Mouse (Mus musculus): ENCODE measurements around the gene Usp31.
A peak's percentile ranks its signal among the peaks of the same experiment; 100 is the strongest.

The Usp31 gene

DNA sequence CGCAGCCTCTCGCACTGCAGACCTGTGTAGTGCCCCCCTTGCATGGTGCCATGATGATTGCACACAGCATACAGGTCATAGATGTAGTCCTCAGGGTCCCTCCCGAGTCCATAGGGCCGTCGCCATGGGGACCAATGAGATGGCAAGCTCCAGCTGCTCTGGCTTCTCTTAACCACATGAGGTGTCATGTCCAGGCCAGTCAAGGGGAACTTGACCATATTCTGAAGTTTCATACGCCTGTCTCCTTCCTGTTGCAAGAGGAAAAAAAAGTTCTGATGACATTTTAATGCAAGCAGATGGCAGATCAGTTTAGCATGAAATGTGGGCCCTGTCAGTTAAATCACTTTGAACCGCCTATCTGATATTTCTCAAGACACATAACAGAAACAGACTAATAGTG, 48.2 kb downstream of the Usp31 start:
- DNase-seq (ENCODE audit: low spot score in 2 of 2), result no peak

- no peak for DNase-seq (ENCODE audit: low spot score in 2 of 2)
Measured at GRCm38 (mm10) chr7:121654675-121655074, 52.4 kb downstream of the Usp31 start.

DNA sequence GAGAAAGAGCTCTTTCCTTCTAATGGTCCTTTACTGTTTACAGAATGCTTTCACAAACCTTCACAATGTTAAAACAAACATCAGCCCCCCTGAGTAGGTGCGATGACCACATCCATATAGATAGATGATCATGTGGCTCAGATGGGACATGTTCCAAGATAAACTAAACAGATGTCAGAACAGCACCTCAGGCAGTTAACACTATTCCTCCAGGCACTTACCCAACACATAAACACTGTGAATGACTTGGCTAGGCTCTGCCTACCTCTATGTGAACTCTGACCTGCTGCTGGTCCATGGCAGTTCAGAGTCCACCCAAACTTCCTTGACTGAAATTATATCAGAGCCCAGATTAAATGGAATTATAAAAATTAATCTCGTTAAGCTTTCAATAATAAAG, 54.4 kb downstream of the Usp31 start:
- DNase-seq (ENCODE audit: low spot score in 2 of 2), result no peak

GRCm38 (mm10) chr7:121650724-121651123, 56.3 kb downstream of the Usp31 start:
- no peak for DNase-seq (ENCODE audit: low spot score in 2 of 2)

GRCm38 (mm10) chr7:121640998-121641762, 65.9 kb downstream of the Usp31 start:
- DNase-seq (ENCODE audit: low spot score in 2 of 2), result peak; percentile 37 to 39

GRCm38 (mm10) chr7:121636732-121637131, 70.3 kb downstream of the Usp31 start:
- peak; percentile 3 to 8 for DNase-seq (ENCODE audit: low spot score in 2 of 2)

DNA sequence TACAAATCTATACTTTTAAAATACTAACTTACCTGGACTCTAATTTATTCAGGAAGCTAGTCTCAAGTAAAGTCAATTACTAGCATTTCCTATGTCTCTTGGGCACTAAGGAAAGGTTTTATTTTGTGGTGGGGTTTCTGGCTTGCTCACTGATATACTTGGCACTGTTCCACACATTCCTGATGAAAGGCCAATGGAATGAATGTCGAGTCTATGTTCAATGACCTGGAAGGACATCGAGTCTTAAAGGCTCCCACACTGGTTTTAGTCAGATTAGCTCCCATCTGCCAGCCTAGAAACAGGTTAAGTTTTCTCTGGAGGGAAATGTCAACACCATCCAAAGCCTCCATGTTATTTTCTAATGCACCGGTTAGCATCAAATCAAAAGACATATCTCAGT, 72.8 kb downstream of the Usp31 start:
- DNase-seq (ENCODE audit: low spot score in 2 of 2), result no peak

GRCm38 (mm10) chr7:121622835-121623420, 84.1 kb downstream of the Usp31 start:
- DNase-seq (ENCODE audit: low spot score in 2 of 2), result no peak

- no peak for DNase-seq (ENCODE audit: low spot score in 2 of 2)
Measured at GRCm38 (mm10) chr7:121622433-121622832, 84.6 kb downstream of the Usp31 start.

GRCm38 (mm10) chr7:121601697-121602096, 105.4 kb downstream of the Usp31 start:
- DNase-seq (ENCODE audit: low spot score in 2 of 2), result no peak

DNA sequence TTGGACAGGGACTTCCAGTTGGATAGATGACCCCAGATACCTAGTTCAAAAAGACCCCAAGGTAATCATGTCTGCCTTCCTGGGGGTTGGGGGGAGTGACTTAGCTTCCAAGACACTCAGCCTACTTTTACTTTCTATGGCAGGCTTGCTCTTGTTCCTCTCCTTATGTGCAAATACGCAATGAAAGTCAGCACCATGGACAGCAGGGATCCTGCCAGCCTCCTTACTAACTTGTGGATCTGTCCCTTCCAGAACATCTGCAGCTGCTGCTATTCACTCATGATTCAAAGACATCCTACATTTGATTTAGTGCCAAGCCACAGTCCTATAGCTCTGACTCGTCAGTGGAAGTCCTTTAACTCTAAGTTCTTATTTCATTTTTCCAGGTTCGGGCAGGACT, 110.7 kb downstream of the Usp31 start:
- no peak for DNase-seq (ENCODE audit: low spot score in 2 of 2)

GRCm38 (mm10) chr7:121595496-121595895, 111.6 kb downstream of the Usp31 start:
- DNase-seq (ENCODE audit: low spot score in 2 of 2), result no peak

- DNase-seq (ENCODE audit: low spot score in 2 of 2), result no peak
Measured at GRCm38 (mm10) chr7:121595085-121595484, 112.0 kb downstream of the Usp31 start.

- no peak for DNase-seq (ENCODE audit: low spot score in 2 of 2)
Measured at GRCm38 (mm10) chr7:121594623-121595022, 112.4 kb downstream of the Usp31 start.

Measured in spleen, postnatal 36 days (tissue).